In the genomic region with DNA sequence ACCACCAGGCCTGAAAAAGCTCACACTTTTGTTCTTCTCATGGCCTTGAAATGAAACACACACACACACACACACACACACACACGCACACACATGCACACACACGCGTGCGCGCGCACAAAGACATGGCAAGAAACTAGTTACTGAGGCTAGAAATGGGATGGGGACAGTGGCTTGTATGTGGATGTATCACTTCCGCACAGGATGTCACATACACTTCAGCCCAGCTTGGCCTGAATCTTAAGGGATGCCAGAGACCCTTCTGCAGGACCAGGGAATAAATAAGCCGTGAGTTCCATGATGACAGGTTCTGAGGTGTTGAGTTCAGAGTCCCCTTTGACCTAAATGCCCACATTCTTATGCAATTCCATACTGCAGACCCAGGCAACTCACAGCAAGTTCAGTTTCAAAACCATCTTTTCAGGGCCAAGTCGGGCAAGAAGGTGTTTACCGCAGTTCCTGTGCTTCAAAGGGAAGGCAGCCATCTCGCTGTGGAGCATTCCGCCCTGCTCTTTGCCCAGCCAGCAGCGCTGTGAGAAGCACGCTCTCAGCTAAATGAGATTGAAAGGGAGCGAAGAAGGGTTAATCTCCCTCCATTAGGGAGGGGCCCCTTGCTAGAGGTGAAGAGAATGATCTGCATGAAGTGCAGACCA, we compare ENCODE assay signal across 11 mouse cellular contexts. TPM values are rescaled to one million over a fixed set of nuclear protein-coding genes. Genes with fewer than 3 reads are reported as not detected.
DNase-seq lines count a peak whose midpoint lies in the region; ATAC-seq and TF ChIP-seq lines count a peak whose summit lies in the region.
"Had no signal": no experiment of that assay in that cellular context is flagged by ENCODE, and none has a peak within 500 bp of the region (broad histone marks: within the 10 kb centered on the region; RNA-seq: fewer than 3 reads in every experiment).

No protein-coding gene starts in this region.

- TF ChIP-seq CTCF in left cerebral cortex, adult 2 months (IDR thresholded peaks at IDR 0.05) = no peak
- no peak for TF ChIP-seq CTCF in midbrain, postnatal 0 days (IDR thresholded peaks at IDR 0.05)

- no peaks in the 10 kb centered on the region for H3K4me1 ChIP-seq in midbrain, postnatal 0 days (ENCODE audit: insufficient read depth, low read length)

- no peaks in the 10 kb centered on the region for H3K27me3 ChIP-seq in midbrain, postnatal 0 days (ENCODE audit: insufficient read depth, low read length)

- H3K4me3 ChIP-seq in left cerebral cortex, adult 2 months = no peak overlapping the region
- no peak overlapping the region for H3K4me3 ChIP-seq in midbrain, postnatal 0 days (ENCODE audit: low read depth, low read length)

- peak; percentile 61 for ATAC-seq in activated CD4-positive, CD25-positive, alpha-beta regulatory T cell, adult 4 months
- peak; percentile 31; the same call in 1 of the 2 replicates for ATAC-seq in midbrain, postnatal 0 days (ENCODE audit: low FRiP score)

- no peak overlapping the region for H3K9ac ChIP-seq in midbrain, postnatal 0 days (replicated peaks; ENCODE audit: low read length, poor library complexity, severe bottlenecking)

- no peaks in the 10 kb centered on the region for H3K36me3 ChIP-seq in midbrain, postnatal 0 days (ENCODE audit: insufficient read depth, low read length)

- no peak for DNase-seq in left cerebral cortex, adult 2 months (ENCODE audit: extremely low spot score in 1 of 2, low spot score in 2 of 2)
- DNase-seq in left cerebral cortex, postnatal 14 days (ENCODE audit: low spot score in 2 of 2) = no peak
- peak; percentile 37 for DNase-seq in heart, postnatal 4 days
- DNase-seq in midbrain, postnatal 0 days (ENCODE audit: low spot score) = no peak
- no peak for DNase-seq in cerebellum, postnatal 25 days
- no peak for DNase-seq in right cerebral cortex, adult 2 months (ENCODE audit: low spot score in 2 of 2)
- no peak for DNase-seq in frontal cortex, postnatal 36 days (ENCODE audit: low spot score in 2 of 2)
- DNase-seq: kidney, adult 9 months; left cerebral cortex, postnatal 4 days; thymus, postnatal 14 days had no signal

- H3K4me2 ChIP-seq in midbrain, postnatal 0 days (ENCODE audit: low read depth, low read length, poor library complexity, severe bottlenecking) = no peak overlapping the region

- no peaks in the 10 kb centered on the region for H3K9me3 ChIP-seq in midbrain, postnatal 0 days (ENCODE audit: low read length)

- WGBS in midbrain, postnatal 0 days = 57% methylated on average over 15 of the region's 15 CpGs

- peak overlapping the region; percentile 65; the same call in 1 of the 2 replicates for H3K27ac ChIP-seq in left cerebral cortex, adult 2 months
- H3K27ac ChIP-seq in midbrain, postnatal 0 days (ENCODE audit: low read depth, low read length) = no peak overlapping the region

- intact Hi-C loops in left cerebral cortex, adult 2 months (cut with DNase I) = no loop called here
- intact Hi-C loops in left cerebral cortex, postnatal 14 days (cut with DNase I) = no loop called here

RNA-seq across cellular contexts. Expression of gene Zbtb38, which starts 11.8 kb away (rescaled TPM):
- total RNA-seq in left cerebral cortex, adult 2 months (2021) = 10 to 100 TPM; 64.2 to 68.6 TPM
- 10 to 100 TPM; 47.0 to 49.0 TPM for total RNA-seq in left cerebral cortex, postnatal 14 days (2021)
- 10 to 100 TPM; 59.9 to 61.4 TPM for polyA plus RNA-seq in activated CD4-positive, CD25-positive, alpha-beta regulatory T cell, adult 4 months (2017; shearing (Covaris generic))
- total RNA-seq in heart, postnatal 4 days (2021) = 10 to 100 TPM; 34.6 to 35.2 TPM
- total RNA-seq in midbrain, postnatal 0 days (2014; rRNA removed) = 50.7 and 77.7 TPM in 2 replicates
- 46.2 and 49.9 TPM in 2 replicates for polyA plus RNA-seq in midbrain, postnatal 0 days (2015; fragmentation: Nextera tagmentation; extraction: Ambion mirVana)
